Mouse (Mus musculus): ENCODE results near the gene Scn3b.

- no peak for TF ChIP-seq CTCF (IDR thresholded peaks at IDR 0.05; ENCODE audit: low read depth)
- TF ChIP-seq EP300 (IDR thresholded peaks at IDR 0.05; ENCODE audit: low read depth): no peak
Measured at GRCm38 (mm10) chr9:40241223-40241801, 27.7 kb upstream of the Scn3b start.
